Mouse (Mus musculus): ENCODE measurements around the gene Cd5. TPM values are rescaled to one million over a fixed set of nuclear protein-coding genes. Genes with fewer than 3 reads are reported as not detected.

The Cd5 gene
- polyA plus RNA-seq, 1 experiment from 2014 or later = 0.13 TPM

GRCm38 (mm10) chr19:10769429-10770195 is 30.8 kb upstream of the Cd5 start:
- no peak overlapping the region for H3K4me3 ChIP-seq (replicated peaks)
- H3K27ac ChIP-seq = no peak overlapping the region
- H3K9ac ChIP-seq = no peak overlapping the region
- no peak overlapping the region for H3K4me2 ChIP-seq (replicated peaks)
- no peaks in the 10 kb centered on the region for H3K9me3 ChIP-seq
- no peaks in the 10 kb centered on the region for H3K27me3 ChIP-seq (replicated peaks)
- no peaks in the 10 kb centered on the region for H3K36me3 ChIP-seq
- ATAC-seq = no peak
- H3K4me1 ChIP-seq (replicated peaks) = no peaks in the 10 kb centered on the region
- 58% methylated on average over 12 of the region's 12 CpGs for WGBS

DNA sequence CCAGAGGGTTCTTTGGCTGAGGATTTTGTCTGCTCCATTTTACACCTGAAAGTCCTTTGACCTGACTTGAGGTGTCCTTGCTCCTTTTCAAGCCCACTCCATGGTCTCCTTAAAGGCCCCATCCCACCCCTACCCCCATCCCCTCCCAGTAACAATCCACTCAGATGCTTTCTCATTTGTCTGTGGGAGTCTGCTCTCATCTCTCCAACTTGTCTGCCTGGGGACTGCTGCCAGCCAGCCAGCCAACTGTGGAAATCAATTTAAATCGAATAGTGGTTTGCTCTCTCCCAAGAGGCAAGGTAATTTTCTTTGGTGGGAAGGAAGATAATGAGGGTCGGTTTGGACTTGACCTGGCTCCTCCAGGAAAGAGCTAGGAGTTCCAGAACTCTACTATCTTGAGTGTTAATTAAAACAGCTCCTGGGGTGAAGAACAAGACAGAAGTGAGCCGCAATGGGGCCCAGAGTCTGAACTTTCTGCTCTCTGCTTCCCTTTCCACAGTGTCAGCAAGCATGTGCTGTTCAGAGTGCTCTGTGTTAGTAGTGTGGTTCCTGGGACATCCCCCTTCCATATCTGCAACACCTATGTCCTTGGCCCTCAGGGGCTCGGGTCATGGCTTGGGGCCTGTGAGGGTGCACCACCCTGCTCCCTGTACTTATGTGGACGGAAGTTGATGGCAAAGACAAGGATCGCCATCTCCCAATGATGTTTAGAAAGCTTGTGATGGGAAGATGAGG is 30.1 kb upstream of the Cd5 start:
- H3K4me1 ChIP-seq (replicated peaks) = no peaks in the 10 kb centered on the region
- H3K4me3 ChIP-seq (replicated peaks) = no peak overlapping the region
- ATAC-seq = no peak
- H3K27ac ChIP-seq = no peak overlapping the region
- no peaks in the 10 kb centered on the region for H3K36me3 ChIP-seq
- H3K9ac ChIP-seq = no peak overlapping the region
- no peaks in the 10 kb centered on the region for H3K9me3 ChIP-seq
- WGBS = 75% methylated on average over 6 of the region's 6 CpGs
- no peaks in the 10 kb centered on the region for H3K27me3 ChIP-seq (replicated peaks)
- H3K4me2 ChIP-seq (replicated peaks) = no peak overlapping the region

DNA sequence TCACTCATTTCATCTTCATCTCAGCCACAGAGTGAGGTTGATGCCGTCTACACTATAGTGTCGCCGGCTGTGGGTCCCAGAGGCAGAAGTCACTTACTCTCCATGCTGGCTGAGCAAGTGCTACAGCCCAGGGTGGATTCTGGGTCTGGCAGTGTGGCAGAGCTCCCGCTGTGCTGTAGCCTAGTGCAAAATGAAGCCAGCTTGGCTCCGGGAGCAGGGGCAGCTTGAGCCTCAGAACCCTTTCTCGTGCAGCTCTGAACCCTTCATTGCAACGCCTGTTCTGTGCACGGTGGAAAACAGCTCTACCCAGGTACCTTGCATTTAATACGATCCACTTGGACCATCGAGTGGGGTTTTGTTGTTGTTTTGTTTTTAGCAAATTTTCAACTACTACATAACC is 28.8 kb upstream of the Cd5 start:
- WGBS = 86% methylated on average over 10 of the region's 10 CpGs
- H3K4me2 ChIP-seq (replicated peaks) = no peak overlapping the region
- no peaks in the 10 kb centered on the region for H3K4me1 ChIP-seq (replicated peaks)
- no peaks in the 10 kb centered on the region for H3K27me3 ChIP-seq (replicated peaks)
- no peak overlapping the region for H3K27ac ChIP-seq
- H3K9me3 ChIP-seq = no peaks in the 10 kb centered on the region
- ATAC-seq = no peak
- H3K36me3 ChIP-seq = no peaks in the 10 kb centered on the region
- H3K4me3 ChIP-seq (replicated peaks) = no peak overlapping the region
- no peak overlapping the region for H3K9ac ChIP-seq

GRCm38 (mm10) chr19:10763381-10764031 is 24.7 kb upstream of the Cd5 start:
- Histone ChIP-seq H3K27ac (no peak overlapping the region), H3K4me1 (replicated peaks) (0 out of 2 replicates have a peak, but pooled peaks cover 5% of the 10 kb centered on the region), H3K9ac (no peak overlapping the region), H3K9me3 (no peaks in the 10 kb centered on the region), H3K4me2 (replicated peaks) (no peak overlapping the region), H3K27me3 (replicated peaks) (no peaks in the 10 kb centered on the region), H3K36me3 (no peaks in the 10 kb centered on the region), H3K4me3 (replicated peaks) (no peak overlapping the region)
- no peak for ATAC-seq
- WGBS = 76% methylated on average over 21 of the region's 21 CpGs

DNA sequence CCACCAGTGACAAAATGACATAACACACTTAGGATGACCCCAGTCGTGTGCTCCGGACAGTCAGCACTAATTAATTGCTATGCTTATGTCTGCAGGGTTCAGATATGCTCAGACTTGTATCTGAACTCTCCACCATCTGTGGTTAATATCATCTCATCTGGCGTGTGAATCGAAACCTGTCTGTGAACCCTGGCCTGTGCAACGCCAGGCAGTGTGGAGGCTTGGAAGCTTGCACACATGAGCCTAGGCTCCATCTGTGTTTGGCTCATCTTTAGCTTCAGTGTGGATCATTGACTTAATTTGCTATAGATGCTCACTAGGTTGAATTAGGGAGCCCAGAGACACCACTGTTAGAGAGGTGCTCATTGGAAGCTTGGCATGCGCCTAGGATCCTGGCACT is 23.7 kb upstream of the Cd5 start:
- ATAC-seq = no peak
- Histone ChIP-seq H3K27me3 (replicated peaks) (no peaks in the 10 kb centered on the region), H3K4me1 (replicated peaks) (peaks cover 9% of the 10 kb centered on the region; the same call in 1 of the 2 replicates), H3K4me2 (replicated peaks) (no peak overlapping the region), H3K27ac (no peak overlapping the region), H3K9ac (no peak overlapping the region), H3K4me3 (replicated peaks) (no peak overlapping the region), H3K36me3 (no peaks in the 10 kb centered on the region), H3K9me3 (no peaks in the 10 kb centered on the region)
- 64% methylated on average over 6 of the region's 6 CpGs for WGBS

DNA sequence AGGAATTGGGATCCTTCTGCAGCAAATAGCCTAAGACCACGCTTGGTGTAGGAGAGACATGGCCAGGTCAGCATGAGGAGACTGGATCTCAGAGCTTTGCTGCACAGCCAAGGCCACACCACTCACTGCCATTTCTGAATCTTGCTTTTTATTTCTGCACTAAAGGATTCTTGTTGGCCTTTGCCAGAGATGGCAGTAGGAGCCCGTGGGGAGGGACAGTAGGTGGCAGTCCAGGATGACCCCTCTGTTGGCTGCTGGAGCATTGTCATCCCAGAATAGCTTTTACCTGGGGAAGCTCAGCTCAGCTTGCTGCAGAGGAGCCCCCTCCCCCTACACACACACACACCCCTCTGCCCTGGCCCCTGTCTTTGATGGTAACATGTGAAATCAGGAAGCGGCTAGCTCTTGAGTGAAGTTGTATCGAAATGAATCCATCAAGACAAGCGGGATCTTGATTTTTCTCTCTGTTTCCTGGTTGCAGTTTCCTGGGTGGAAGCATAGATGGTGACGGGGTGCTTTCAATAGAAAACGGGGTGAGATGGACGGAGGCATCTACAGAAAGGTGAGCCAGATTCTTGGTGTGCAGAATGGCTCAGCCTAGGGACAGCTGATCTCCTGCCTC is 23.1 kb upstream of the Cd5 start:
- no peak overlapping the region for H3K4me2 ChIP-seq (replicated peaks)
- H3K9me3 ChIP-seq = no peaks in the 10 kb centered on the region
- no peak overlapping the region for H3K4me3 ChIP-seq (replicated peaks)
- H3K36me3 ChIP-seq = no peaks in the 10 kb centered on the region
- H3K9ac ChIP-seq = no peak overlapping the region
- no peak overlapping the region for H3K27ac ChIP-seq
- H3K4me1 ChIP-seq (replicated peaks) = peaks cover 9% of the 10 kb centered on the region; the same call in 1 of the 2 replicates
- 82% methylated on average over 8 of the region's 8 CpGs for WGBS
- no peaks in the 10 kb centered on the region for H3K27me3 ChIP-seq (replicated peaks)
- ATAC-seq = no peak

DNA sequence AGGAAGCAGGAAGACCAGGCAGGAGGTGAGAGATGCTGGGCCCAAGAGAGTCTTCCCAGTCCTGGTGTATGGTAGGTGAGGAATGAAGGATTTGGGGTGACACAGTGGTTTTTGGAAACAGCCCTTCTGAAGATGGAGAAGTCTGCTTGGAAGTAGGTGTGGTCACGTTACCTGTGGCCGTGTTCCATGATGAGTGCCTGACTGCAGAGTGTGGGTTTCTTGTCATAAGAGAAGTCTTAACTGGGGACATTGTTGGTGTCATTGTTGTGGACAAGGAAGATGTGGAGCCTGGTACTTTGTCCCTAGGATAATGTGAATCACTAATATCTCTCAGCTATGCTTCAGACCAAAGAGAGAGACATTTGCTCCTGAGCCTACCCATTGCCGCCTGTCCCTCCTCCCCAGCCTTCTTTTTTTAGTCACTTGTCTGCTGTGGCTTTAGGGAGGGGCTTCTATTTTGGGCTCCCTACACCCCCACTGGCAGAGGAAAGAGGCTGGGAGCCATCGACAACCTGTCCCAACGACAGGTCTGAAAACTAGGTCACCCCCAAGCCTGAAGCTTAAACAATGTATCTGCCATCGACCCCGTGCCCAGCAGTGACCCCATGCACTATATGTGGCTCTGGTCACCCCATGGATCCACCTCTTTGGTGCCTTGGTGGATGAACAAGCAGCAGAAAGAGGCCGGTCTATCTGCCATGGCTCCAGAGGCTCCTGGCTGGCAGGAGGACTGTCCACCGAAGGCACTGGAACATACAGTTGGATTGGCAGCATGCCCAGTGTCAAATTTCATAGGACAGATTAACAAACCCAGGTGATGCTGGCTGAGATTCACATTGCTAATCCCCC is 21.4 kb upstream of the Cd5 start:
- WGBS = 85% methylated on average over 9 of the region's 9 CpGs

DNA sequence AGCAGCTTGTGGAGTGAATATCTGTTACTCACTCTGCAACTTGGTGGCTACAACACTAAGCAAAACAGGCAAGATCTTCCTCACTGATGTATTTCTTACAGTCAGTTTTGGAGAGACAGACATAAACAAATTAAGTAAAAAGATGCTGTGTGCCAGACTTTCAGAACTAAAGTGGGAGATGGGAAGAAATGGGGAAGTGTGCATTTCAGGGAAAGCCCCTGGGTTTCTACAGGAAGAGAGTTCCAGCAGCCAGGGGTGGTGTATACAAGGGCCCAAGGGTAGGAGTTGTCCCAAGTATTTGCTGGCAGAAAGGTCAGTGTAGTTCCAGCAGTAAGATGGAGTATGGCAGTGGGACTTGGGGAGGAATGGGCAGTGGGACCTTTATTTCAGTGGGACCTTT is 20.7 kb upstream of the Cd5 start:
- no peak for ATAC-seq
- Histone ChIP-seq H3K4me1 (replicated peaks) (peaks cover 9% of the 10 kb centered on the region; the same call in 1 of the 2 replicates), H3K9ac (no peak overlapping the region), H3K9me3 (no peaks in the 10 kb centered on the region), H3K36me3 (no peaks in the 10 kb centered on the region), H3K27me3 (replicated peaks) (no peaks in the 10 kb centered on the region), H3K27ac (no peak overlapping the region), H3K4me3 (replicated peaks) (no peak overlapping the region), H3K4me2 (replicated peaks) (no peak overlapping the region)

More for the DNA sequence above, 21.4 kb upstream of the Cd5 start:
- Histone ChIP-seq H3K27me3 (replicated peaks) (no peaks in the 10 kb centered on the region), H3K27ac (no peak overlapping the region), H3K36me3 (no peaks in the 10 kb centered on the region), H3K9me3 (no peaks in the 10 kb centered on the region), H3K9ac (no peak overlapping the region), H3K4me1 (replicated peaks) (peaks cover 9% of the 10 kb centered on the region; the same call in 1 of the 2 replicates), H3K4me3 (replicated peaks) (no peak overlapping the region), H3K4me2 (replicated peaks) (no peak overlapping the region)
- no peak for ATAC-seq

GRCm38 (mm10) chr19:10758708-10759107 is 19.9 kb upstream of the Cd5 start:
- H3K4me3 ChIP-seq (replicated peaks) = no peak overlapping the region
- no peak overlapping the region for H3K27ac ChIP-seq
- no peak overlapping the region for H3K4me2 ChIP-seq (replicated peaks)
- no peaks in the 10 kb centered on the region for H3K9me3 ChIP-seq
- H3K4me1 ChIP-seq (replicated peaks) = peaks cover 9% of the 10 kb centered on the region; the same call in 1 of the 2 replicates
- no peaks in the 10 kb centered on the region for H3K36me3 ChIP-seq
- ATAC-seq = no peak
- no peaks in the 10 kb centered on the region for H3K27me3 ChIP-seq (replicated peaks)
- no peak overlapping the region for H3K9ac ChIP-seq
- WGBS = 41% methylated on average over 6 of the region's 6 CpGs

GRCm38 (mm10) chr19:10757526-10757925 is 18.7 kb upstream of the Cd5 start:
- Histone ChIP-seq H3K4me3 (replicated peaks) (no peak overlapping the region), H3K27ac (no peak overlapping the region), H3K27me3 (replicated peaks) (no peaks in the 10 kb centered on the region), H3K9ac (no peak overlapping the region), H3K4me2 (replicated peaks) (no peak overlapping the region), H3K4me1 (replicated peaks) (peaks cover 9% of the 10 kb centered on the region; the same call in 1 of the 2 replicates), H3K36me3 (no peaks in the 10 kb centered on the region), H3K9me3 (no peaks in the 10 kb centered on the region)
- WGBS = 91% methylated on average over 2 of the region's 2 CpGs
- ATAC-seq = no peak

GRCm38 (mm10) chr19:10757125-10757524 is 18.3 kb upstream of the Cd5 start:
- no peak overlapping the region for H3K4me3 ChIP-seq (replicated peaks)
- peaks cover 9% of the 10 kb centered on the region; the same call in 1 of the 2 replicates for H3K4me1 ChIP-seq (replicated peaks)
- H3K9ac ChIP-seq = no peak overlapping the region
- no peak overlapping the region for H3K27ac ChIP-seq
- H3K27me3 ChIP-seq (replicated peaks) = no peaks in the 10 kb centered on the region
- no peak overlapping the region for H3K4me2 ChIP-seq (replicated peaks)
- H3K36me3 ChIP-seq = no peaks in the 10 kb centered on the region
- H3K9me3 ChIP-seq = no peaks in the 10 kb centered on the region
- ATAC-seq = no peak

Data from intestine, embryonic 15.5 days (tissue).